Comparison of ENCODE assay signal across 9 mouse cellular contexts in the genomic region with DNA sequence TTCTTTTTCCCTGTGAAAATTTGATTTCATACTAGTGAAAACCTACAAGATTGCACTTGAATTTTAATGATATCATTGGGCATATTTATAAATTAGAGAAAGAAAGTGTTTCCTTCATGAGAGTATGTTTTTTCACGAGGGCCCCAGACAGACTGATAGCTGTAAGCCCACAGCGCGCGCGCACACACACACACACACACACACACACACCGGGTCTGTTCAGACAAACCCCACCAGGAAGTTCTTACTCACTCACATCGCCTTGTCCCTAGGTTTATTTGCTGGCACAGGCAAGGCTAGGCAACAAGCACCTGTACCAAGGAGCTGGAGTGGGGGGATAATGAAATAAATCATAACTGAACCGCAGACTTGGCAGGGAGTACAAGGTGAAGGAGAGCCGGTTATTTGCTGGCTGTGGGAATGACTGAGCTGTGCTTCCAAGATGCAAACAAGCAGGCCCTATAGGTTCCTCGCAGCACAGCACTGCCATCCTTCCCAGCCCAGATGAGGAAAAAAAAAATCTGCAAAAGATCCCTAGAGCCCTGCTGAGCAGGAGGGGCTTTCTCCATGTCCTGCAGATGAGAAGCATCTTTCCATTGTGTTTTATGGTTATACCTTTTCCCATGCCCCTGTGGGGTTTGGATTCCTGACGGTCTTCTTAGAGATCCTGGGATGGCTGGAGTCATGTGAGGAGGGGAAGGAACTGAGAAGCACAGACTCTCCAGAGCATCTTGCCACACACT. TPM values are rescaled to one million over a fixed set of nuclear protein-coding genes. Genes with fewer than 3 reads are reported as not detected.
DNase-seq lines count a peak whose midpoint lies in the region; ATAC-seq and TF ChIP-seq lines count a peak whose summit lies in the region.
"Had no signal": no experiment of that assay in that cellular context is flagged by ENCODE, and none has a peak within 500 bp of the region (broad histone marks: within the 10 kb centered on the region; RNA-seq: fewer than 3 reads in every experiment).

No protein-coding gene starts in this region.

- peaks cover 30% of the 10 kb centered on the region for H3K36me3 ChIP-seq in kidney, embryonic 15.5 days
- peaks cover 22% of the 10 kb centered on the region for H3K36me3 ChIP-seq in embryonic facial prominence, embryonic 15.5 days
- no peaks in the 10 kb centered on the region for H3K36me3 ChIP-seq in hindbrain, embryonic 14.5 days (replicated peaks; ENCODE audit: control insufficient read depth, insufficient read depth)
- no peaks in the 10 kb centered on the region; the same call in 1 of the 2 replicates for H3K36me3 ChIP-seq in midbrain, postnatal 0 days (ENCODE audit: insufficient read depth, low read length)
- H3K36me3 ChIP-seq in heart, embryonic 10.5 days: no peaks in the 10 kb centered on the region

- peak overlapping the region; percentile 33 for H3K9ac ChIP-seq in kidney, embryonic 15.5 days
- H3K9ac ChIP-seq in embryonic facial prominence, embryonic 15.5 days: no peak overlapping the region
- H3K9ac ChIP-seq in hindbrain, embryonic 14.5 days: peak overlapping the region; percentile 40
- H3K9ac ChIP-seq in midbrain, postnatal 0 days (replicated peaks; ENCODE audit: low read length, poor library complexity, severe bottlenecking): no peak overlapping the region

- no peak for TF ChIP-seq CTCF in midbrain, postnatal 0 days (IDR thresholded peaks at IDR 0.05)

- H3K9me3 ChIP-seq in kidney, embryonic 15.5 days (replicated peaks): no peaks in the 10 kb centered on the region
- H3K9me3 ChIP-seq in embryonic facial prominence, embryonic 15.5 days (replicated peaks): no peaks in the 10 kb centered on the region
- H3K9me3 ChIP-seq in hindbrain, embryonic 14.5 days (ENCODE audit: control insufficient read depth, low read length): no peaks in the 10 kb centered on the region
- H3K9me3 ChIP-seq in midbrain, postnatal 0 days (ENCODE audit: low read length): no peaks in the 10 kb centered on the region
- H3K9me3 ChIP-seq in heart, embryonic 10.5 days: no peaks in the 10 kb centered on the region

- DNase-seq in kidney, postnatal 14 days: no peak
- DNase-seq in hindbrain, embryonic 14.5 days (ENCODE audit: low spot score): peak; percentile 38
- no peak for DNase-seq in midbrain, postnatal 0 days (ENCODE audit: low spot score)
- no peak for DNase-seq in heart, embryonic 10.5 days (ENCODE audit: low spot score)
- DNase-seq: adrenal gland, adult 2 months had no signal

- H3K4me3 ChIP-seq in kidney, embryonic 15.5 days (replicated peaks): peak overlapping the region; percentile 59
- H3K4me3 ChIP-seq in embryonic facial prominence, embryonic 15.5 days (replicated peaks): peak overlapping the region; percentile 57
- H3K4me3 ChIP-seq in hindbrain, embryonic 14.5 days (replicated peaks; ENCODE audit: low read length): peak overlapping the region; percentile 11
- H3K4me3 ChIP-seq in midbrain, postnatal 0 days (ENCODE audit: low read depth, low read length): no peak overlapping the region
- H3K4me3 ChIP-seq in heart, embryonic 10.5 days: no peak overlapping the region

- WGBS in kidney, embryonic 15.5 days: 35% methylated on average over 11 of the region's 11 CpGs
- 33% methylated on average over 11 of the region's 11 CpGs for WGBS in embryonic facial prominence, embryonic 15.5 days
- WGBS in hindbrain, embryonic 14.5 days: 14% methylated on average over 11 of the region's 11 CpGs
- 29% methylated on average over 11 of the region's 11 CpGs for WGBS in midbrain, postnatal 0 days
- 46% methylated on average over 11 of the region's 11 CpGs for WGBS in heart, embryonic 10.5 days

- H3K4me1 ChIP-seq in kidney, embryonic 15.5 days: peaks cover 45% of the 10 kb centered on the region
- peaks cover 45% of the 10 kb centered on the region for H3K4me1 ChIP-seq in embryonic facial prominence, embryonic 15.5 days
- peaks cover 27% of the 10 kb centered on the region for H3K4me1 ChIP-seq in hindbrain, embryonic 14.5 days (replicated peaks; ENCODE audit: control insufficient read depth, insufficient read depth, low read length)
- H3K4me1 ChIP-seq in midbrain, postnatal 0 days (ENCODE audit: insufficient read depth, low read length): peaks cover 2% of the 10 kb centered on the region; the same call in 1 of the 2 replicates
- peaks cover 34% of the 10 kb centered on the region for H3K4me1 ChIP-seq in heart, embryonic 10.5 days

- peaks cover 21% of the 10 kb centered on the region for H3K27me3 ChIP-seq in kidney, embryonic 15.5 days
- no peaks in the 10 kb centered on the region for H3K27me3 ChIP-seq in embryonic facial prominence, embryonic 15.5 days
- H3K27me3 ChIP-seq in hindbrain, embryonic 14.5 days (ENCODE audit: control insufficient read depth, insufficient read depth, low read length): no peaks in the 10 kb centered on the region; the same call in 1 of the 2 replicates
- H3K27me3 ChIP-seq in midbrain, postnatal 0 days (ENCODE audit: insufficient read depth, low read length): no peaks in the 10 kb centered on the region
- H3K27me3 ChIP-seq in heart, embryonic 10.5 days (ENCODE audit: insufficient read depth, poor library complexity, severe bottlenecking): peaks cover 53% of the 10 kb centered on the region

- peak overlapping the region; percentile 97 for H3K4me2 ChIP-seq in kidney, embryonic 15.5 days
- peak overlapping the region; percentile 91 for H3K4me2 ChIP-seq in embryonic facial prominence, embryonic 15.5 days (replicated peaks)
- peak overlapping the region; percentile 93 for H3K4me2 ChIP-seq in hindbrain, embryonic 14.5 days (replicated peaks)
- H3K4me2 ChIP-seq in midbrain, postnatal 0 days (ENCODE audit: low read depth, low read length, poor library complexity, severe bottlenecking): peak overlapping the region; percentile 34

- no peak for ATAC-seq in kidney, embryonic 15.5 days (replicated peaks; ENCODE audit: low FRiP score)
- no peak for ATAC-seq in embryonic facial prominence, embryonic 15.5 days (ENCODE audit: insufficient number of reproducible peaks, low FRiP score, low TSS enrichment, low read depth)
- ATAC-seq in hindbrain, embryonic 14.5 days (ENCODE audit: low FRiP score): no peak
- no peak for ATAC-seq in midbrain, postnatal 0 days (ENCODE audit: low FRiP score)
- ATAC-seq in frontal cortex, adult (ENCODE audit: low TSS enrichment): no peak
- ATAC-seq in CD4-positive, CD25-positive, alpha-beta regulatory T cell, adult 4 months: no peak

- no peak overlapping the region for H3K27ac ChIP-seq in kidney, embryonic 15.5 days
- 0 out of 2 replicates have a peak overlapping the region, but pooled peaks have one; percentile 5 for H3K27ac ChIP-seq in embryonic facial prominence, embryonic 15.5 days (replicated peaks)
- no peak overlapping the region for H3K27ac ChIP-seq in hindbrain, embryonic 14.5 days
- no peak overlapping the region for H3K27ac ChIP-seq in midbrain, postnatal 0 days (ENCODE audit: low read depth, low read length)
- no peak overlapping the region for H3K27ac ChIP-seq in heart, embryonic 10.5 days

RNA-seq across cellular contexts. Expression of gene Sfrp2, which starts 2.3 kb away (rescaled TPM):
- polyA plus RNA-seq in kidney, embryonic 15.5 days (2015; fragmentation: Nextera tagmentation; extraction: Ambion mirVana): 175 and 225 TPM in 2 replicates
- 594 and 676 TPM in 2 replicates for polyA plus RNA-seq in embryonic facial prominence, embryonic 15.5 days (2015; fragmentation: Nextera tagmentation; extraction: Ambion mirVana)
- 54.8 and 76.0 TPM in 2 replicates for polyA plus RNA-seq in hindbrain, embryonic 14.5 days (2014; fragmentation: Nextera tagmentation; extraction: Ambion mirVana)
- total RNA-seq in midbrain, postnatal 0 days (2014; rRNA removed): 30.8 and 70.0 TPM in 2 replicates
- polyA plus RNA-seq in midbrain, postnatal 0 days (2015; fragmentation: Nextera tagmentation; extraction: Ambion mirVana): 32.8 and 34.1 TPM in 2 replicates
- polyA plus RNA-seq in CD4-positive, CD25-positive, alpha-beta regulatory T cell, adult 4 months (2017; shearing (Covaris generic)): 1 to 10 TPM; 7.2 to 9.0 TPM
- 6.9 and 27.2 TPM in 2 replicates for polyA plus RNA-seq in heart, embryonic 10.5 days (2016; fragmentation: Nextera tagmentation; extraction: Ambion mirVana)

Comparison
In these comparisons a context has a peak if more than half of its experiments do, and no peak if none do; other contexts are left out.
1. H3K4me2 ChIP-seq: peak in every context shown above with its lines; median percentile 97 in kidney, embryonic 15.5 days; 93 in hindbrain, embryonic 14.5 days; 91 in embryonic facial prominence, embryonic 15.5 days; 34 in midbrain, postnatal 0 days.
2. H3K4me3 ChIP-seq: peak in kidney, embryonic 15.5 days (single experiment), embryonic facial prominence, embryonic 15.5 days (single experiment) and hindbrain, embryonic 14.5 days (single experiment); none in midbrain, postnatal 0 days (single experiment) and heart, embryonic 10.5 days (single experiment).
3. H3K9ac ChIP-seq: peak in kidney, embryonic 15.5 days (single experiment) and hindbrain, embryonic 14.5 days (single experiment); none in embryonic facial prominence, embryonic 15.5 days (single experiment) and midbrain, postnatal 0 days (single experiment).